Mouse (Mus musculus) bone marrow macrophage, adult 2 months (primary cell): Measurements from ENCODE around the gene Vstm5.

Experiments
- CTCF ChIP-seq: IDR thresholded peaks from 2 replicates; pipeline ENCODE4 v1.5.1; 2012; ENCODE audit warnings: low read depth, mild to moderate bottlenecking, low read length, moderate library complexity
- POLR2A ChIP-seq: IDR thresholded peaks from 2 replicates; pipeline ENCODE4 v1.6.1; 2012; ENCODE audit warnings: mild to moderate bottlenecking, low read depth, low read length, borderline replicate concordance

DNA sequence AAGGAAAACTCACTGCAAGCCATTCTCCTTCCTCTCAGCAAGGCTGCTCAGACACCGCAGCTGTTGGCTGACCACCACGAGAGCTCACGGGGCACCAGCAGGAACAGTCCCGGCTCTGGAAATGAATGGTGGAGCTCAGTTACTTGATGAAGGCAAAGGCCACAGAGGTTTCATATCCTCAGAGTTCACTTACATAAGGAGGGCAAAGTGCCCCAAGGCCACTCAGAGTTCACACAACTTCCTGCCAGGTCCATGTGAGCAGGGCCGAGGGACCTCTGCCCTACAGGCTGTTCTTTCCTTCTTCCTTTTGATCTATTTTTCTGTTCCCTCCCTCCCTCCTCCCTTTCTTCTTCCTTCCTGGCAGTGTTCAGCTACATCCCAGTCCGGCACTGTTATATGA is 62.6 kb downstream of the Vstm5 start:
- TF ChIP-seq POLR2A = no peak
- no peak for TF ChIP-seq CTCF
